Mouse (Mus musculus): Measurements from ENCODE around the gene Npc2.

DNA sequence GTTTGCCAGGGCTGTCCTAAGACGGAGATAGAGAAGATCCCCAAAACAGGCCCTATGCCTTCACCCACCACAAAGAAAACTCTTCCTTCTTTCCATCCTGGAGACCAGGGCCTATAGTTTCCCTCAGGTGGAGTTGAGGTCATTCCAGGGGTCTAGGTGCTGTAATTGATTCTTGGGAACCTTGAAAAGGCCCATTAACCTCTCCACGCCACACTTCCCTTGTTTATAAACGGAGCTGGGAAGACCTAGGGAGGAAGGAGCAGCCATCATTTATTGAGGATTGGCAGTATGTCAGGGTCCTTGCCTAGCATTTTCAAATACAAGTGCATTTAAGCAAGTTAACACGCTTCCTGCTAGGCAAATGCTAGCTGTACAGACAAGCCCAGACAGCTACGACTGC is 45.5 kb downstream of the Npc2 start:
- TF ChIP-seq CTCF (IDR thresholded peaks at IDR 0.05; ENCODE audit: extremely low read depth, insufficient read length, insufficient replicate concordance, low read depth, low read length) (no peak), POLR2A (IDR thresholded peaks at IDR 0.05; ENCODE audit: low read depth, low read length) (no peak)

Data from small intestine, adult 2 months (tissue).